Mouse (Mus musculus) right cerebral cortex, postnatal 10 days (tissue): ENCODE results near the gene Gfod2.

Experiments
- DNase-seq, 2 experiments: peaks; one replicate each; pipeline ENCODE4 v3.0.0; 2021; ENCODE audit warnings: low spot score in 2 of 2

Gfod2 gene

GRCm38 (mm10) chr8:105677891-105678290, 80.6 kb downstream of the Gfod2 start:
- DNase-seq, result no peak
